Mouse (Mus musculus) lung, embryonic 14.5 days (tissue): Measurements from ENCODE around the gene Babam2. TPM values are rescaled to one million over a fixed set of nuclear protein-coding genes. Genes with fewer than 3 reads are reported as not detected.

Experiments
- ATAC-seq: fragments of 200-750 bp; cut with Nextera tagmentation; 2 replicates; pipeline ENCODE4 v1.8.0; 2017; ENCODE audit warnings: mild to moderate bottlenecking, moderate TSS enrichment, moderate library complexity; ENCODE audit not compliant: insufficient read depth
- DNase-seq: peaks from one replicate; pipeline ENCODE4 v3.0.0-alpha.2; 2015
- H3K27ac ChIP-seq: fragments of 300-500 bp; sonication (generic); 2 replicates; pipeline ENCODE4 v1.5.1; 2014; ENCODE audit warnings: low read depth, mild to moderate bottlenecking, moderate library complexity
- H3K27me3 ChIP-seq: fragments of 300-500 bp; sonication (generic); 2 replicates; pipeline ENCODE4 v1.6.1; 2014; ENCODE audit warnings: low read length, control low read depth; ENCODE audit not compliant: insufficient read depth
- H3K36me3 ChIP-seq: fragments of 300-500 bp; sonication (generic); 2 replicates; pipeline ENCODE4 v1.6.1; 2014; ENCODE audit warnings: control low read depth; ENCODE audit not compliant: insufficient read depth
- H3K4me1 ChIP-seq: fragments of 300-500 bp; sonication (generic); 2 replicates; pipeline ENCODE4 v1.6.1; 2014; ENCODE audit warnings: antibody characterized with exemption, control low read depth; ENCODE audit not compliant: insufficient read depth
- H3K4me2 ChIP-seq: fragments of 300-500 bp; sonication (generic); 2 replicates; pipeline ENCODE4 v1.6.1; 2014; ENCODE audit warnings: mild to moderate bottlenecking
- H3K4me3 ChIP-seq: fragments of 300-500 bp; sonication (generic); 2 replicates; pipeline ENCODE4 v1.5.1; 2014; ENCODE audit warnings: low read depth, low read length
- H3K9ac ChIP-seq: fragments of 300-500 bp; sonication (generic); 2 replicates; pipeline ENCODE4 v1.6.1; 2014
- H3K9me3 ChIP-seq: fragments of 300-500 bp; sonication (generic); 2 replicates; pipeline ENCODE4 v1.6.1; 2016; ENCODE audit warnings: low read depth, low read length, control low read depth
- CTCF ChIP-seq: IDR thresholded peaks from 2 replicates; pipeline ENCODE4 v1.5.1; 2016; ENCODE audit warnings: antibody characterized with exemption, low read depth
- WGBS: fragments of 180-500 bp; shearing (Covaris S2); extraction: QIAGEN DNeasy Blood & Tissue Kit; methylation state at CpG from one replicate; pipeline ENCODE4 v1.1.7; 2014; 5-methylcytosine and 5-hydroxymethylcytosine counted together
- polyA plus RNA-seq: library from polyadenylated mRNA; unstranded; fragments of >200 nt; fragmentation: Nextera tagmentation; extraction: Ambion mirVana; gene quantifications from 2 replicates; pipeline ENCODE4 v1.2.1, GENCODE M21; 2014

Babam2 gene
- polyA plus RNA-seq, 1 experiment from 2014 or later, result 39.2 TPM

DNA sequence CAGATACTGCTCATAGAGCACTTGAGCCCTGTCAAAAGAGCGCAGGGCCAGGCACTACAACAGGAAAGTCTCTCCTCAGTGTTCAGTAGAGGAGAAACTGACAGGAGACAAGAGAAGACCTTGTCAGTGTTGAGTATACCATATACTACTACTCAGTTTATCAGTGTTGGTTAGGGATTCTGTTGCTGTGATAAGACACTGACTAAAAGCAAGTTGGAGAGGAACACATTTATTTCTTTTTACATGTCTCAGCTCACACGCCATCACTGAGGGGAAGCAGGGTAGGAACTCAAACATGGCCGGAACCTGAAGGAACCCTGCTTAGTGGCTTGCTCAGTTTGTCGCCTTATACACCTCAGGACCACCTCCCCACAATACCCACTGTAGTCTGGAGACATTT is 64.4 kb downstream of the Babam2 start:
- DNase-seq (no peak), ATAC-seq (no peak)
- Histone ChIP-seq H3K9ac (no peak overlapping the region), H3K4me3 (no peak overlapping the region), H3K4me1 (no peaks in the 10 kb centered on the region), H3K4me2 (no peak overlapping the region), H3K36me3 (no peaks in the 10 kb centered on the region), H3K27ac (no peak overlapping the region), H3K27me3 (no peaks in the 10 kb centered on the region), H3K9me3 (no peaks in the 10 kb centered on the region)
- 89% methylated on average over 4 of the region's 4 CpGs for WGBS
- TF ChIP-seq CTCF, result no peak

DNA sequence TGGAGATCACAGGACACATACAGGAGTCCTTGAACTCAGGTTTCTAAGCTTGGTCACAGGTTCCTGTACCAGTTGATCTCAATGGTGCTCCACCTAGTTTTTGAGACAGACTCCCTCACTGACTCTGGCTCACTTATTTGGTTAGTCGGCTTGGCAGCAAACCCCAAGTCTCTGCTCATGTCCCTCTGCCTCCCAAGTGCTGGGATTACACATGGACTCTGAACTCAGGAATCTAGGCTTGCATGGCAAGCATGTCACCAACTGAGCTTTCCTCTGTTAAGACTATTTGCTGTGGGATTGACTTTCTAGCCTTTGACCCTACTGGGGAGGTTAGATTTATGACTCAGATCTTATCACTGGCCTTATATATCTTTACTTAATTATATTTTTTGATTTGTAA is 65.3 kb downstream of the Babam2 start:
- H3K9me3 ChIP-seq, result no peaks in the 10 kb centered on the region
- WGBS, result 80% methylated on average over 1 of the region's 1 CpGs
- no peak overlapping the region for H3K9ac ChIP-seq
- H3K4me1 ChIP-seq, result no peaks in the 10 kb centered on the region
- no peaks in the 10 kb centered on the region for H3K27me3 ChIP-seq
- ATAC-seq (no peak), DNase-seq (no peak)
- no peaks in the 10 kb centered on the region for H3K36me3 ChIP-seq
- H3K27ac ChIP-seq, result no peak overlapping the region
- no peak for TF ChIP-seq CTCF
- H3K4me2 ChIP-seq, result no peak overlapping the region
- H3K4me3 ChIP-seq, result no peak overlapping the region

DNA sequence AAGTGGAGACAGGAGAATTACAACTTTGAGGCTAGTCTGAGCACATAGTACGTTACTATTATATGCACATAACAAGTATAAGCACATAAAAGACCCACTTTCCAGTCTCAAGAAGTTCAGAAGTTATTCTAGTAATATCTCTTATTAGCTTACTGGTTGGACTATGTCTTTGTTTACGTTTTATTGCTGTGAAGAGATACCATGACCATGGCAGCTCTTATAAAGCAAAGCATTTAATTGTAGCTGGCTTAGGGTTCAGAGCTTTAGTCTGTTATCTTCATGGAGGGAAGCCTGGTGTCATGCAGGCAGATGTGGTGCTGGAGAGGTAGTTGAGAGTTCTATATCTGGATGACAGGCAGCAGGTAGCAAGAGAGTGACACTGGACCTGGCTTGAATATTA is 68.3 kb downstream of the Babam2 start:
- Histone ChIP-seq H3K4me2 (no peak overlapping the region), H3K4me1 (no peaks in the 10 kb centered on the region), H3K27me3 (no peaks in the 10 kb centered on the region), H3K4me3 (no peak overlapping the region), H3K9me3 (no peaks in the 10 kb centered on the region), H3K9ac (no peak overlapping the region), H3K27ac (no peak overlapping the region), H3K36me3 (no peaks in the 10 kb centered on the region)
- DNase-seq, result no peak
- WGBS, result 82% methylated on average over 2 of the region's 2 CpGs
- ATAC-seq, result no peak
- TF ChIP-seq CTCF, result no peak

GRCm38 (mm10) chr5:31766841-31767542 is 69.5 kb downstream of the Babam2 start:
- no peak overlapping the region for H3K4me3 ChIP-seq
- no peak for ATAC-seq
- H3K36me3 ChIP-seq, result no peaks in the 10 kb centered on the region
- H3K27ac ChIP-seq, result 0 out of 2 replicates have a peak overlapping the region, but pooled peaks have one; percentile 1
- no peak for TF ChIP-seq CTCF
- no peaks in the 10 kb centered on the region for H3K9me3 ChIP-seq
- 48% methylated on average over 4 of the region's 4 CpGs for WGBS
- H3K27me3 ChIP-seq, result no peaks in the 10 kb centered on the region
- peak; percentile 16 for DNase-seq
- H3K4me1 ChIP-seq, result no peaks in the 10 kb centered on the region
- no peak overlapping the region for H3K4me2 ChIP-seq
- H3K9ac ChIP-seq, result no peak overlapping the region

GRCm38 (mm10) chr5:31771486-31771885 is 74.0 kb downstream of the Babam2 start:
- no peaks in the 10 kb centered on the region for H3K36me3 ChIP-seq
- no peak for DNase-seq
- ATAC-seq, result no peak
- H3K9ac ChIP-seq, result no peak overlapping the region
- TF ChIP-seq CTCF, result no peak
- no peak overlapping the region for H3K4me3 ChIP-seq
- no peaks in the 10 kb centered on the region for H3K27me3 ChIP-seq
- H3K4me1 ChIP-seq, result no peaks in the 10 kb centered on the region
- H3K27ac ChIP-seq, result no peak overlapping the region
- H3K9me3 ChIP-seq, result no peaks in the 10 kb centered on the region
- H3K4me2 ChIP-seq, result no peak overlapping the region
- 76% methylated on average over 5 of the region's 5 CpGs for WGBS

GRCm38 (mm10) chr5:31771921-31772320 is 74.4 kb downstream of the Babam2 start:
- WGBS, result 91% methylated on average over 4 of the region's 4 CpGs
- no peak for DNase-seq
- Histone ChIP-seq H3K9ac (no peak overlapping the region), H3K4me2 (no peak overlapping the region), H3K9me3 (no peaks in the 10 kb centered on the region), H3K4me3 (no peak overlapping the region), H3K4me1 (no peaks in the 10 kb centered on the region), H3K36me3 (no peaks in the 10 kb centered on the region), H3K27ac (no peak overlapping the region), H3K27me3 (no peaks in the 10 kb centered on the region)
- ATAC-seq, result no peak
- no peak for TF ChIP-seq CTCF

DNA sequence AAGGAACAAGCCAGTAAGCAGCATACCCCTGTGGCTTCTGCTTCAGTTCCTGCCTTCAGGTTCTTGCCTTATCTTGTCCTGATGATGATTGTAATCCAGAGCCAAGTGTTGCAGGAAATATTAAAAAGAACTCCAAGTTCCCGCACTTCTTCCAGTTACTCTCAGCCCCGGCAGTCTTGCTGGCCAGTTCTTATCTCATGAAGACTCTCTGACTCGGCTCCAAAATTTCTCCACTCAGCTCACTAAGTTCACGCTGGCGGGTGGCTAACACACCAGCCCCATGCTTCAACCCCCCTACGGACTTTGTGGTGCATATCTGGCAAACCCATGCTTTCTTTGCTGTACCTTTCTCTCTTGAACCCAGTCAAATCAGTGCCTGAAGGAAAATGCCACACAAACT is 77.5 kb downstream of the Babam2 start:
- Histone ChIP-seq H3K9ac (no peak overlapping the region), H3K9me3 (no peaks in the 10 kb centered on the region), H3K4me2 (no peak overlapping the region), H3K27me3 (no peaks in the 10 kb centered on the region), H3K27ac (no peak overlapping the region), H3K36me3 (no peaks in the 10 kb centered on the region), H3K4me1 (no peaks in the 10 kb centered on the region), H3K4me3 (no peak overlapping the region)
- TF ChIP-seq CTCF, result no peak
- DNase-seq (no peak), ATAC-seq (no peak)
- WGBS, result 82% methylated on average over 6 of the region's 6 CpGs

- DNase-seq (no peak), ATAC-seq (no peak)
- Histone ChIP-seq H3K9ac (no peak overlapping the region), H3K27ac (no peak overlapping the region), H3K9me3 (no peaks in the 10 kb centered on the region), H3K4me2 (no peak overlapping the region), H3K36me3 (no peaks in the 10 kb centered on the region), H3K27me3 (no peaks in the 10 kb centered on the region), H3K4me1 (no peaks in the 10 kb centered on the region), H3K4me3 (no peak overlapping the region)
- TF ChIP-seq CTCF, result no peak
- WGBS, result 76% methylated on average over 5 of the region's 5 CpGs
These were observed 84.1 kb downstream of the Babam2 start for GRCm38 (mm10) chr5:31781624-31782023.
